Mouse (Mus musculus) left cerebral cortex, postnatal 25 days (tissue): ENCODE data around the gene Tpk1. TPM values are rescaled to one million over a fixed set of nuclear protein-coding genes. Genes with fewer than 3 reads are reported as not detected.
"Not testable (repeated sequence)": the region's sequence is repeated elsewhere in the genome, so short reads cannot be mapped to it uniquely, and the experiment has no call there.

Source experiments
- DNase-seq, 2 experiments: peaks; one replicate each; pipeline ENCODE4 v3.0.0; 2022; ENCODE audit warnings: low spot score in 2 of 2, mixed read lengths in 1 of 2
- intact Hi-C: fragments of 180-260 bp; cut with DNase I; formaldehyde crosslinking; loops from one replicate; pipeline ENCODE4 v1.15.1; 2025
- total RNA-seq, 2 experiments: library from RNA; stranded (reverse); gene quantifications; 2 replicates each; pipeline ENCODE4 v1.2.3; 2021

Tpk1 gene
- total RNA-seq, 2 experiments from 2014 or later: 3.1 to 4.2 TPM

- DNase-seq: peak in 1 of 2 experiments; percentile 59
These were observed 21.0 kb downstream of the Tpk1 start for GRCm38 (mm10) chr6:43645105-43645504.

GRCm38 (mm10) chr6:43643718-43644117, 22.4 kb downstream of the Tpk1 start:
- intact Hi-C loops: loop anchor here (2.0 kb wide), 1 partner anchor 127 kb away; no protein-coding TSS in a partner anchor
- no peak for DNase-seq

More at GRCm38 (mm10) chr6:43645105-43645504, 21.0 kb downstream of the Tpk1 start:
- intact Hi-C loops: no loop called here

GRCm38 (mm10) chr6:43642375-43642774, 23.7 kb downstream of the Tpk1 start:
- intact Hi-C loops: loop anchor here (1.0 to 2.0 kb wide), 2 partner anchors 24 to 126 kb away; partner anchors contain the start of gene Tpk1
- DNase-seq: peak; percentile 18 to 89

GRCm38 (mm10) chr6:43640621-43641020, 25.5 kb downstream of the Tpk1 start:
- intact Hi-C loops: no loop called here
- DNase-seq: no peak

GRCm38 (mm10) chr6:43638865-43639264, 27.2 kb downstream of the Tpk1 start:
- intact Hi-C loops: no loop called here
- DNase-seq: no peak

- no peak for DNase-seq
- intact Hi-C loops: no loop called here
These were observed 28.0 kb downstream of the Tpk1 start for GRCm38 (mm10) chr6:43638119-43638518.

GRCm38 (mm10) chr6:43636980-43637638, 29.0 kb downstream of the Tpk1 start:
- intact Hi-C loops: no loop called here
- no peak for DNase-seq

- no peak for DNase-seq
- intact Hi-C loops: no loop called here
These were observed 32.6 kb downstream of the Tpk1 start for GRCm38 (mm10) chr6:43633308-43633963.

GRCm38 (mm10) chr6:43632871-43633270, 33.2 kb downstream of the Tpk1 start:
- intact Hi-C loops: no loop called here

GRCm38 (mm10) chr6:43623448-43623847, 42.6 kb downstream of the Tpk1 start:
- DNase-seq, intact Hi-C loops: not testable (repeated sequence)

More at GRCm38 (mm10) chr6:43632871-43633270, 33.2 kb downstream of the Tpk1 start:
- no peak for DNase-seq

- intact Hi-C loops: no loop called here
- DNase-seq: no peak
These were observed 46.8 kb downstream of the Tpk1 start for GRCm38 (mm10) chr6:43619258-43619657.

- intact Hi-C loops: no loop called here
- no peak for DNase-seq
These were observed 54.3 kb downstream of the Tpk1 start for GRCm38 (mm10) chr6:43611770-43612169.

- intact Hi-C loops: no loop called here
- no peak for DNase-seq
These were observed 75.1 kb downstream of the Tpk1 start for GRCm38 (mm10) chr6:43590841-43591541.

GRCm38 (mm10) chr6:43585274-43585673, 80.8 kb downstream of the Tpk1 start:
- intact Hi-C loops: no loop called here
- DNase-seq: no peak

- intact Hi-C loops: no loop called here
These were observed 84.3 kb downstream of the Tpk1 start for GRCm38 (mm10) chr6:43581809-43582208.

GRCm38 (mm10) chr6:43567885-43568284, 98.2 kb downstream of the Tpk1 start:
- intact Hi-C loops: no loop called here
- DNase-seq: peak in 1 of 2 experiments; percentile 52

More at GRCm38 (mm10) chr6:43581809-43582208, 84.3 kb downstream of the Tpk1 start:
- DNase-seq: peak in 1 of 2 experiments; percentile 27

GRCm38 (mm10) chr6:43562474-43562873, 103.6 kb downstream of the Tpk1 start:
- intact Hi-C loops: no loop called here
- no peak for DNase-seq

- DNase-seq: no peak
- intact Hi-C loops: no loop called here
These were observed 114.7 kb downstream of the Tpk1 start for GRCm38 (mm10) chr6:43551410-43551809.

GRCm38 (mm10) chr6:43546537-43546936, 119.5 kb downstream of the Tpk1 start:
- DNase-seq: no peak
- intact Hi-C loops: no loop called here

GRCm38 (mm10) chr6:43537252-43537870, 128.7 kb downstream of the Tpk1 start:
- intact Hi-C loops: no loop called here
- no peak for DNase-seq
